In the genomic region with DNA sequence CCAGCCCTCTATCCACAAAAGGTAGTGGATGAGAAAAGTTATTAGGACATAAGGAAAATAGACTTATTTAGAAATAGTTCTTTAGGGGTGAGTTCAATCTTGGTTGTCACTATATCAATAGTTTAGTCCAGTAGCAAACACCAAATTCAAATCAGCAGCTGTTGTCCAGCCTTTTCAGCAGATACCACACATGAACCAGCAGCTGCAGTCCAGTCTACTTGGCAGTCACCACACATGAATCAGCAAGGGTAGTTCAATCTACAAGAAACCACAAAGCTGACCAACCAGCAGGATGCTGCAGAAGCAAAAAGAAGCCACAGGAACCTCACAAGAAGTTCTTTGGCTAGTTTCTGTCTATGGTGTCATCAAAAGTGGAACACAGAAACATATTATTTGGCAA, we compare ENCODE assay signal across 17 mouse cellular contexts.
"Had no signal": no experiment of that assay in that cellular context is flagged by ENCODE, and none has a peak within 500 bp of the region (broad histone marks: within the 10 kb centered on the region; RNA-seq: fewer than 3 reads in every experiment).

No protein-coding gene starts in this region.

- DNase-seq: lung, adult 18-20 months; lung, embryonic 14.5 days; lung, postnatal 10 days; lung, postnatal 4 days; midbrain, embryonic 14.5 days; retina, postnatal 1 day; right cerebral cortex, adult 18-20 months; right cerebral cortex, postnatal 25 days; right cerebral cortex, postnatal 4 days; spleen, adult 18-20 months; thymus, adult 2 months; thymus, postnatal 25 days; thymus, postnatal 4 days had no signal

- H3K4me2 ChIP-seq: lung, embryonic 14.5 days; midbrain, embryonic 12.5 days; neural tube, embryonic 12.5 days had no signal

- H3K9ac ChIP-seq: lung, embryonic 14.5 days; midbrain, embryonic 12.5 days; neural tube, embryonic 12.5 days had no signal

- H3K4me3 ChIP-seq: midbrain, embryonic 10.5 days; midbrain, embryonic 12.5 days; neural tube, embryonic 12.5 days had no signal

- H3K9me3 ChIP-seq: midbrain, embryonic 10.5 days; midbrain, embryonic 12.5 days; neural tube, embryonic 12.5 days had no signal

- H3K27ac ChIP-seq: midbrain, embryonic 10.5 days; midbrain, embryonic 12.5 days; neural tube, embryonic 12.5 days had no signal

- H3K4me1 ChIP-seq: midbrain, embryonic 10.5 days; midbrain, embryonic 12.5 days; neural tube, embryonic 12.5 days had no signal

- H3K27me3 ChIP-seq: midbrain, embryonic 12.5 days; neural tube, embryonic 12.5 days had no signal

- H3K36me3 ChIP-seq: midbrain, embryonic 10.5 days; midbrain, embryonic 12.5 days; neural tube, embryonic 12.5 days had no signal

- ATAC-seq: midbrain, embryonic 16.5 days had no signal
